Mouse (Mus musculus): Measurements from ENCODE around the gene Selenof.

Gene Selenof

GRCm38 (mm10) chr3:144563916-144564315, 6.2 kb upstream of the Selenof start:
- no peak for DNase-seq (ENCODE audit: low read depth, low spot score)

GRCm38 (mm10) chr3:144565212-144565611, 4.9 kb upstream of the Selenof start:
- DNase-seq (ENCODE audit: low read depth, low spot score) = no peak

DNA sequence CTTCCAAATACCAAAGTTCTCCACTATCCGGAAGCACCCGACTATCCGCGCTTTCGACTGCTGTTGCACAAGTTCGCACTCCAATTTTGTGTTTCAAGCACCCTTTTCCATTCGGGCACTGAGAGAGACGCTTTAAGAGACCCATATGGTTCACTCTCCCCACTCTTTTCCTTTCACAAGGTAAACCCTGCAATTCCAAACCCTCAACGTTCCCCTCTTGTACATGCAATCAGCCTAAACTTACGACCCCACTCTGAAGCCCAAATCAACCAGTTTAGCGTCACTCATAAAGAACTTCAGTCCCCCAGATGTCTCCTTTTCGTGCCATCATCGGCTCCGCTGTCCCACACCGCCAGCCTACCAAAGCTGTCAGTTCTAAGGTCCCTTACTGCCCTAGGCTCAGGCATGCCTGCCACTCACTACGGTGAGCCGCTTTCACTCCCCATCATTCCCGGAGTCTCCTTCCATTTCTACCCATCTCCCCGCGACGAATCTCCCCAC, 1.2 kb upstream of the Selenof start:
- no peak for DNase-seq (ENCODE audit: low read depth, low spot score)

DNA sequence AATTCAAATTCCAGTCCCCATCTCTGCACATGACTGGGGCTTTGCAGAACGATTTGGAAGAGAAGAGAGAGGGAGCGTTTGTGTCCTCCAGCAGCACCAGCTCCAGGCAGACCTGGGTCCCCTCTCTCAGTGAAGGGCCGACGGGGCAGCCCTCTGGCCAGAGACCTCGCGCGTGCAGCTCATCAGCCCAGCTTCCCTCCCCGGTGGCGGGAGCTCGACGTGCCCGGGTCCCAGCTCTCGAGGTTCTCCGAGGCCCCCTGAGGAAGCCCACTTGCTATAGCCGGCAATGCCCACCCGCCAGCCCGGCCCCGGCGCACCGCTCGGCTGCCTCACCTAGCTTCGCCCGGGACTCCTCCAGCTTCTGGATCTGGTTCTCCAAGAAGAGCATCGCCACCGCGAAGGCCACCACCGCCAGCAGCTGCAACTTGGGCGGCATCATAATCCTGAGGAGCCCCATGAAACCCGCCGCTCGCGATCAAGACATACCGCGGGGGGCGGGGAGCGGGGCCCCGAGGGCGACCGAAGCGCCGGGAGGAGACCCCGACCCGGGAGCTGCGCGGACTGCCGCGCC, 618 bp upstream of the Selenof start:
- DNase-seq (ENCODE audit: low read depth, low spot score) = no peak

DNA sequence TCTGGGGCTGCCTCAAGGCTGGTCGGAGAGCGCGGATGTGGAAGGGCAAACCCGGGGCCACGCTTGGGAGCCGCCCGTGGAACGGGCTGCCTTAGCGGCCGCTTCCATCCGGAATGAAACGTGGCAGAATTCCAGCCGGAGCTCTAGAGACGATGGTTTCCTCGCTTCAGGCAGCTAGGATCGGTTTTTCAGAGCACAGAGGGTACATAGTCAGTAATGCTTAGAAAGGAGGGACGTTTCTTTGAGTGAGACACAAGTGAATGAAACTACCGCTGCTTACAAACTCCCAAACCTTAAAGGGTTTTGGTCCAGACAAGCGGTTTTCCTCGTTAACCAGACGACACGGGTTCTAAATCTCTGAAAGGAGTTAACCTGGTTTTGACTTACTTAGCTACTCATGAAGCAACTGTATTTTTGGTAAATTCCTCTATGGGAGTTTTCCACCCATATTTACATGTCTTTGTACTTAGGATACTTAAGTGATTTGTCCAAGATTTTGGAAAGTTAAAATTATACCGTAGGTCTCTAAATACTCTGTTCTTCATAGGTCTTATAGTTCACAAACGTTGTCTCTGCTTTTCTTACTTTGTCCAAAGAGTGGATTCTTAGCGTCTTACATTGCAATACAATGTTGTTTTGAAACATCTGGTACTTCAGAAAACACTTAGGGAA, 848 bp downstream of the Selenof start:
- no peak for DNase-seq (ENCODE audit: low read depth, low spot score)

DNA sequence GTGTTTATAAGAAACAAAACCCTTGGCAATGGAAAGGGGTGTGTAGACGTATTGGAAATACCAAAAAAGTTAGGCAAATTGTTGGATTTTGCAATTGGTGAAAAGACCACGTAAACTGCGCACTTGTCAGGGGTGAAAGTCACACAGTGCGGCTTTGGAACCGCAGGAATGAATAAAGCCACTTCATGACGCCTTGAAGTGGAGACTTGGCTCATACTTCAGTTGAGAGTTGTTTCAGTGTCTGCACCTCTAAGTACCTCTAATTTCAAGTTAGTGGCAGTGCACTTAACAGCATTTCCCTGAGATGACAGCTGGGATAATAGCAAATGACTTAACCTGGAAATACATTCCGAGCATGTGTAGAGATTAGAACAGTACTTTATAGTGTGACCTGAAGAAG, 4.2 kb downstream of the Selenof start:
- no peak for DNase-seq (ENCODE audit: low read depth, low spot score)

DNA sequence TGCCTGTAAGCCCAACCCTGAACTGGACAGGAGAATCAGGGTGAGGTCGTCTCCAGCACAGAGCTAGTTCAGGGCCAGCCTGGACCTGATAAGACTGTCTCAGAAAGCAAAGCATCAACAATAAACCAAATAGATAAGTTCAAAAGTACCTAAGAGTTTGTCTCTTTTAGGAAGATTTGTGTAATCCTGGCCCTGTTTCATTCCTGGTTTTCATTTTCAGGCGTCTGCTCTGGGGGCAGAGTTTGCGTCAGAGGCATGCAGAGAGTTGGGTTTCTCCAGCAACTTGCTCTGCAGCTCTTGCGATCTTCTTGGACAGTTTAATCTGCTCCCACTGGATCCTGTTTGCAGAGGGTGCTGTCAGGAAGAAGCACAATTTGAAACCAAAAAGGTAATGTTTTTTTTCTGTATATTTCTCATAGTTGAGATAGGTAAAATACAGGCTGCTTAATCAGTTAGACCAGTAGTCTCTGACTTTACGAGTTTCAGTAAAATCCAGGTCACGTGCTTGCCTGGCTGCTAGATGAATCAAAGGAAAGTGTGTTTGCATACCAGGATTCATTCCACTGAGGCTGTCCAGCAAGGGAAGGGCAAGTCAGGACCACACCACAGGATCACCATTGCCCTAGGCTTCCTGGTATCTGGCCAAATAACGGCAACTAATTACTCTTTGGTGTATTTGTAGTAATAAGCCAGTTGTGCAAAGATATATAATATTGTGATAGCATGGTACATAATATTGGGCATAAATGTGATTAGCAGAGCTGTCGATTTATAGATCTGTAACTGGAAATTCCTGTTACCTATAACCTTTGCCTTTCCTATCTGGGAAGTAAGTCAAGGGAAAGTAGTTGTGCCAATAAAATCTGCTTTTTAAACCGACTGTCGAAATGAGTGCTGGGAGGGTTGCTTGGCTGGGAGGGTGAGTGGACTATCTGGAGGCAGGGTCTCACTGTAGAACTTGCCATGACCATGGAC, 7.5 kb downstream of the Selenof start:
- DNase-seq (ENCODE audit: low read depth, low spot score) = no peak

- DNase-seq (ENCODE audit: low read depth, low spot score) = no peak
Measured at GRCm38 (mm10) chr3:144578921-144579320, 8.8 kb downstream of the Selenof start.

- DNase-seq (ENCODE audit: low read depth, low spot score) = no peak
Measured at GRCm38 (mm10) chr3:144579796-144580195, 9.7 kb downstream of the Selenof start.

DNA sequence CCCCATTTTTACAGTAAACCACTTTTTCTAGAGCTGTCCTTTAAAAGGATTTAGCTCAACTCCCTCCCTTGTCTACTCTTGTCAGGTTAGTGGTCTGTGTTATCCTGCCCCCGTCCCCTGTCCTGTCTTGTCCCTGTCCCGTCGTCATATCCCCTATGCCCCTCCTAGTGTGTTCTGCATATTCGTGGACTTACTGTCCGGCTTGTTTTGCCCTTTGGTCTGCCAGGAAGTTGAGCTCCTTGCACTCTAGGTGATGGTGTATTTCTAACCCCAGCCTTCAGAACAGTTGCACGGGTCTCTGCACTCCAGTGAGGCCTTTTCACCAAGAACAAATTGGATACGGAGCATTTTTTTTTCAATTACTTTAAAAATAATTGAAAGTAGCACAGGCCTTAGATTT, 10.2 kb downstream of the Selenof start:
- DNase-seq (ENCODE audit: low read depth, low spot score) = no peak

- DNase-seq (ENCODE audit: low read depth, low spot score) = no peak
Measured at GRCm38 (mm10) chr3:144581842-144582241, 11.7 kb downstream of the Selenof start.

- DNase-seq (ENCODE audit: low read depth, low spot score) = no peak
Measured at GRCm38 (mm10) chr3:144582306-144582705, 12.2 kb downstream of the Selenof start.

- no peak for DNase-seq (ENCODE audit: low read depth, low spot score)
Measured at GRCm38 (mm10) chr3:144583789-144584188, 13.7 kb downstream of the Selenof start.

DNA sequence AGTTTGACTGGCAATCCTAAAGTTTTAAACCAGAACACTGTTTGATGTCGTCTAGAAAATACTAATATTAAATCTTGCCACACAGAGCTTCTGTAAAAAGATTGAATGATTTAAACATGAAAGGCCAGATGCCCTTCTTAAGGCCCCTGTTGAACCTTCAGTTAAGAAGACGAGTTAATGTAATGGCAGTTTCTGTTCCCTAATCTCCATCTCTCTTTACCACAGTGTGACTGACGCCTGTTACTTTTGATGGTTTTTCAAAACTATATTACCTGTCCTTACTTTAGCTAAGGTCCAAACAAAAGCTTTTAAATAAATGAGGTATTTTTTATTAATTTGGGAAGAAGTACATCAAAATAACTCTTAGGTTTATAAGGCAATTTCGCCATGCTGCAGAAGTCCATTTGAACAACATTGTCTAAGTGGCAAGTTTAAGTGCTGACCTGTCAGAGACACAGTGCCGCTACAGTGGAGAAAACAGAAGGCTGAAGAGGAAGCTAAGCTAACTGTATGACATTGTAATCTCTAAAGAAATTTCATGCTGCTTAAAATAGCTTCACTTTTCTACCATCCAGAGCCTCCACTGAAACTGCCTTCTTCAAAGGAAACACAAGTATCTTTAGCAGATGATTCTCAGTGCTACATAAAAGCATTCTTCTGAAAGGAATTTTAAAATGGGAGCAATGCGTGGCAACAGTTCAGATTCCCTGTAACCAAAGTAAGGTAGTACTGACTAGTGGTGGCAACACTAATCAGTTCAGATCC, 14.9 kb downstream of the Selenof start:
- DNase-seq (ENCODE audit: low read depth, low spot score) = no peak

DNA sequence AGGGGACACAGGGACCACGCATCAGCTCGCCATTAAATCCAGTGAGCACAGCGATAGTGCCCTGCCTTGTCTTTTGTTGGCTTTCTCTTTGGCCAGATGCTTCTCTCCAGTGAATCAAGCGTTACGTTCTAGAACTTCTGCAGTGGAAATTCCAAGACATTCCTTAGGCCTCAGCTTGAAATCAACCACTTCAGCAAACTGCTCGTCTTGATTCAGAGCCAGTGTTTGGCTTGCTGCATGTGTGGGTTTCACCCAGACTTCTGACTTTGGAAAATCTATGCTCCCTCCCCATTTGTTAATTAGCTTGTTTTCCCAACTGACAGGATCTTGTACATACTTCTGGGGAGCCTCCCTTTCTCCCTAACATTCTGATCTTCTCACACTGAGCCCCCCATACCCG, 16.6 kb downstream of the Selenof start:
- DNase-seq (ENCODE audit: low read depth, low spot score) = no peak

GRCm38 (mm10) chr3:144589189-144589890, 19.2 kb downstream of the Selenof start:
- no peak for DNase-seq (ENCODE audit: low read depth, low spot score)

DNA sequence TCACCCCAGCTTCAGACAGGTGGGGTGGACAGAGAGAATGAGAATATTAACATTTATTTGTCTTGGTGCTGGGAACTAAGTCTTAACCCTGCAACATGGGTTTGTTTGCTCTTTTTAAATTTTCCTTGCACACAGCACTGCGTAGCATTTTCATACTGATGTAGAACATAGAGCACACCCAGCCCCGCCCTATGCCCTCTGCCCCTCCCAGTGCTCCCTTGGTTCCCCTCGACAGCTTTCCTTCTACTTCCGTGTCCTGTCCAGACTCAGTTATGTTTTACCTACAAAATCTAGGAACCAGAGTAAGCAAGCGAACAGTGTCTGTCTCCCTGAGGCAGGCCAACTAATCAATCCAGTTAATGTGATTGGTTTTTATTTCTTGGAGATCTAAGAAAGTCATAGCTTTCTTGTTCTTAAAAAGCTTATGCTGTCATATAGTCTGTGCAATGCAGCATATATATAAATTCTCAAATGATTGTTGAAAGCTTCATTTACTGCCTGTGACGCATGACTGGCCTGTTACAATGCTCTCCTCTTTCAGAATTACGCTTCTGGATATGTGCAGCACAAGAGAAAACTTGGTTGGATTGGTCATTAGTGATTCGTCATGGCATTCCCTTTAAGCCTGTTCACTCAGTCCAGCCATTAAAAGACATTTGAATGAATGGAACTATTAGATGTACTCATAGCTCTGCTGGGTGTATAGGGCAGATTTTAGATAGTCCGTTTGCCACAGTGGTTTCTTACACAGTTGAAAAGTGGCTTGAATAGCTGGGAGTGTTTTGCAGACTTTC, 23.1 kb downstream of the Selenof start:
- DNase-seq (ENCODE audit: low read depth, low spot score) = no peak

GRCm38 (mm10) chr3:144597121-144597520, 27.0 kb downstream of the Selenof start:
- no peak for DNase-seq (ENCODE audit: low read depth, low spot score)

DNA sequence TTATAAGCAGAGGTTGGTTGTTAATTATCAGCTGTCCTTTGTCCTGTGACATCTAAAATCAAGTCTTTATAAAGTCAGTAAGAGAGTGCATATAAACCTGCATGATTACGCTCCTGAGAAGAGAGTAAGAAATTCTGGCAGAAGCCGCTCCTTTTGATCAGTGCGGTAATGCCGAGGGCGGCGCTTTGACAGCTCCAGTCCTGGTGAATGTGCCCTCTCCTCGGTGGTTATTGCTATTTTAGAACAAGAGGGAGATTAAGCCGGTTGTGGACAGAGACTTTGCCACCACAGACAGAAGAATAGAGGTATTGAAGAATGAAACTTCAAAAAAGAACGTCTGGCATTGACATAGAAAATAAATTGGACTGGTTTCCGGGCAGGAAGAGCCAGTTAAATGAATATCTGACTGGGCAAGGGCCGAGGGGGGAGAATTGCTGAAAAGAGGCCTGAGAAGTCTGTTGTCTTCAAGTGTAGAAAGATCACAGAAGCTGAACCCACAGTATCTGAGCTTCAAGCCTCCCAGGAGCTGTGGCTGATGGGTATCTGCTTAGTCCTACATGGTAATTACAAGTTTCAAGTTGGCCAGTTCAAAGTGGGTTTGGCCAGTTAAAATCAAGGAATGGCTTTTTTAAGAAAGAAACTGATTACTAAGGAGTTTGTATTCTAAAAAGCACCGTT, 27.8 kb downstream of the Selenof start:
- no peak for DNase-seq (ENCODE audit: low read depth, low spot score)

GRCm38 (mm10) chr3:144602413-144602812, 32.3 kb downstream of the Selenof start:
- DNase-seq (ENCODE audit: low read depth, low spot score) = no peak
